Mouse (Mus musculus) midbrain, embryonic 16.5 days (tissue): Measurements from ENCODE around the gene Cdc42ep1. TPM values are rescaled to one million over a fixed set of nuclear protein-coding genes. Genes with fewer than 3 reads are reported as not detected.
A peak's percentile ranks its signal among the peaks of the same experiment; 100 is the strongest.
"Not testable (repeated sequence)": the region's sequence is repeated elsewhere in the genome, so short reads cannot be mapped to it uniquely, and the experiment has no call there.

Experiments
- ATAC-seq: fragments of 200-750 bp; cut with Nextera tagmentation; 2 replicates; pipeline ENCODE4 v1.8.0; 2017; ENCODE audit warnings: moderate TSS enrichment
- H3K27ac ChIP-seq: fragments of 300-500 bp; sonication (generic); 2 replicates; pipeline ENCODE4 v1.5.1; 2014; ENCODE audit warnings: mild to moderate bottlenecking, low read length, mixed read lengths
- H3K27me3 ChIP-seq: fragments of 300-500 bp; sonication (generic); 2 replicates; pipeline ENCODE4 v1.6.1; 2014; ENCODE audit warnings: low read depth, low read length, mixed read lengths; ENCODE audit not compliant: control insufficient read depth, insufficient read depth
- H3K36me3 ChIP-seq: fragments of 300-500 bp; sonication (generic); 2 replicates; pipeline ENCODE4 v1.6.1; 2014; ENCODE audit warnings: mild to moderate bottlenecking, low read length, moderate library complexity, mixed read lengths; ENCODE audit not compliant: control insufficient read depth, insufficient read depth
- H3K4me1 ChIP-seq: fragments of 300-500 bp; sonication (generic); 2 replicates; pipeline ENCODE4 v1.6.1; 2014; ENCODE audit warnings: mild to moderate bottlenecking, low read length, mixed read lengths; ENCODE audit not compliant: control insufficient read depth, insufficient read depth
- H3K4me2 ChIP-seq: fragments of 300-500 bp; sonication (generic); 2 replicates; pipeline ENCODE4 v1.6.1; 2014; ENCODE audit warnings: mild to moderate bottlenecking, low read length, mixed read lengths
- H3K4me3 ChIP-seq: fragments of 300-500 bp; sonication (generic); 2 replicates; pipeline ENCODE4 v1.5.1; 2014; ENCODE audit warnings: low read depth, mild to moderate bottlenecking, low read length, moderate library complexity, mixed read lengths
- H3K9ac ChIP-seq: fragments of 300-500 bp; sonication (generic); 2 replicates; pipeline ENCODE4 v1.6.1; 2014; ENCODE audit warnings: low read depth, low read length, mixed read lengths
- H3K9me3 ChIP-seq: fragments of 300-500 bp; sonication (generic); replicated peaks from 2 replicates; pipeline ENCODE4 v1.6.1; 2014; ENCODE audit warnings: mild to moderate bottlenecking, low read length, mixed read lengths; ENCODE audit not compliant: control insufficient read depth, poor library complexity, severe bottlenecking
- WGBS: fragments of 180-500 bp; shearing (Covaris S2); extraction: QIAGEN DNeasy Blood & Tissue Kit; methylation state at CpG from one replicate; pipeline ENCODE4 v1.1.7; 2014; 5-methylcytosine and 5-hydroxymethylcytosine counted together
- polyA plus RNA-seq: library from polyadenylated mRNA; unstranded; fragments of >200 nt; fragmentation: Nextera tagmentation; extraction: Ambion mirVana; gene quantifications from 2 replicates; pipeline ENCODE4 v1.2.1, GENCODE M21; 2015

The Cdc42ep1 gene
- polyA plus RNA-seq, 1 experiment from 2014 or later: 13.6 TPM

DNA sequence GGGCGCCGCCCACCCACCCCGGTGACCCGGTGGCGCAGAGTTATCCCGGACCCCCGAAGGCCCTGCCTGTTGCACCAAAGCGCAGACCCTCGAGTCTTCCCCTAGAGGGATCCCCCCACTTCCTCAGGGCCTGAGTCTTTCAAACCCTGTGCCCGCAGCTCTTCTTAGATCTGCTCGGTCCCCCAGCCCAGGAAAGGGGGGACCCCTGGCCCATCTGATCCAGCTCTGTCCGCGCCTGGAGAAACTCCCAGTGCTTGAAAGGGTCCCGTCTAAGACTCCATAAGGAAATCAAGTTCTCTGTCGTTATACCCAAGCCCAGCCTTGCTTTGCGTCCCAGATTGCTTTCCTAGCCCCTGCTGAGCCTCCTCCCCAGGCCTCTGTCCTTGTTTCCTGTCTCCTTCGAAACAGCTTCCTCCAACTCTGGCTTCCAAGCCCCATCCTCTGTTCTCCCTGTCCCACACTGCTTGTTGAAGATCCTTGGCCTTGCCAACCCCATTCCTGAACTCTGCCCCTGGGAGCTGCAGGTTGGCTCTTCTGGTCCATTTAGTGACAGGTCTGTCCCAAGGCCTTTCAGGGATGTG, 35.5 kb downstream of the Cdc42ep1 start:
- under 1% methylated on average over 17 of the region's 17 CpGs for WGBS
- peak; percentile 47 for ATAC-seq
- H3K9me3 ChIP-seq: no peaks in the 10 kb centered on the region
- peak overlapping the region; percentile 78 for H3K4me3 ChIP-seq
- peak overlapping the region; percentile 94 for H3K9ac ChIP-seq
- H3K36me3 ChIP-seq: peaks cover 13% of the 10 kb centered on the region
- H3K4me2 ChIP-seq: peak overlapping the region; percentile 97
- peaks cover 24% of the 10 kb centered on the region for H3K4me1 ChIP-seq
- peak overlapping the region; percentile 97 for H3K27ac ChIP-seq
- no peaks in the 10 kb centered on the region for H3K27me3 ChIP-seq

DNA sequence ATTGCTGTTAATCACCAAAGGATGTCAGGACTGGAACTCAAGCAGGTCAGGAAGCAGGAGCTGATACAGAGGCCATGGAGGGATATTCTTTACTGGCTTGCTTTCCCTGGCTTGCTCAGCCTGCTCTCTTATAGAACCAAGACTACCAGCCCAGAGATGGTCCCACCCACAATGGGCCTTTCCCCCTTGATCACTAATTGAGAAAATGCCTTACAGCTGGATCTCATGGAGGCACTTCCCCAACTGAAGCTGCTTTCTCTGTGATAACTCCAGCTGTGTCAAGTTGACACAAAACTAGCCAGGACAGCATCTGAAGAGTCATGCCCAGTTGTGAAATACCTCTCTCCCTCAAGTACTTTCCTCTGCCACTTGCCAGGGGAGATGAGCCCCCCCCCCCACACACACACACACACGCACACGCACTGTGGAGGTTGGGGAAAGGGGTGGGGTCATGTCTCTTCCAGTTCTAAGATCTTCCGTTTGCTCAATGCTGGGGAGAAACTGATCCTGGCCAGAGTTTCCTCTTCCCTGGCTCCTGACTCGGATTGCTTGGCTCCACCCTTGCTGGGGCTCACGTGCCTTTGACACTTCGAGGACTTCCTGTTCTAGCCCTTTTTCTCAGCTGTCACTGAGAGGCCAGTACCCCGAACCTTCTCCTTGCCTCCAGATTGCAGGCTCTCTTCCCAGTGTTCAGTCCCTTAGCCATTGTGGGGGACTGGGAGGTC, 36.5 kb downstream of the Cdc42ep1 start:
- H3K9ac ChIP-seq: 0 out of 2 replicates have a peak overlapping the region, but pooled peaks have one; percentile 28
- not testable (repeated sequence) for H3K27ac ChIP-seq, H3K9me3 ChIP-seq, ATAC-seq, H3K4me2 ChIP-seq, H3K27me3 ChIP-seq, H3K4me3 ChIP-seq
- peaks cover 24% of the 10 kb centered on the region for H3K4me1 ChIP-seq
- peaks cover 23% of the 10 kb centered on the region for H3K36me3 ChIP-seq
- 80% methylated on average over 7 of the region's 7 CpGs for WGBS

DNA sequence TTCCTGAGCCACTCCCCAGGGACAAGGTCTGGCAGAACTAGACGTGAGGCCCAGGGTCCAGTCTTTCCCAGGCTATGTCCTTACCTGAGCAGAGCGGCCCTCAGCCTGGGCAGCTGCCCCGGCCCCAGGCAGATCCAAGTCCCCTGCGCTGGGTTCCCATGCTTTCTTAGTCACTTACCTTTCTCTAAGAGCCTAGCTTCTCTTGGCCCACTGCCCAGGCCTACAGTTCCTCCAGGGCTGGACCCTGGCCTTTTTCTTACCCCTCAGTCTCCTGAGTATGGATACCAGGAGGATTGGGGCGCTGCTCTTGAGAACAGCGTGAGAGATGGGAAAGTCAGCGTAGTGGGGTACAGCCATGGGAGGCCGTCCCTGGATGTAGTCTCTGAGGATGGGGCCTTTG, 38.0 kb downstream of the Cdc42ep1 start:
- peaks cover 34% of the 10 kb centered on the region for H3K36me3 ChIP-seq
- H3K4me1 ChIP-seq: peaks cover 22% of the 10 kb centered on the region

DNA sequence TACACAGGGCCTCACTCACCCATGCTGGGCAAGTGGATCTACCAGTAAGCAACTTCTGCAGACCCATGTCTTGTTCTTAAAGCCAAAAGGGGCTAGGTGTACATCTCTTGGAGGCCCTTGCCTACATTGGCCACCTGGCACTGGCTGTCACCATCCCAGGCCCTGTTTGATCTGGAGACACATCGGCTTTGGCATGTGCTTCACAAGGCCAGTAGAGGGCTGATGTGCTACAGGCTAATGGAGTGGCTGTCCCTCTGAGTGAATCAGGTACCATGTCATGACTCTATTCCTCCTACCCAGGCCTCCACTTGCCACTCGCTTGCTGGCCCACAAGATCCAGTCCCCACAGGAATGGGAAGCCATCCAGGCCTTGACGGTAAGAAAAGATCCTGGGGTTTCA, 39.4 kb downstream of the Cdc42ep1 start:
- Histone ChIP-seq H3K4me3 (no peak overlapping the region), H3K27ac (no peak overlapping the region), H3K4me2 (no peak overlapping the region), H3K9ac (no peak overlapping the region), H3K27me3 (no peaks in the 10 kb centered on the region), H3K36me3 (peaks cover 40% of the 10 kb centered on the region), H3K4me1 (peaks cover 13% of the 10 kb centered on the region), H3K9me3 (no peaks in the 10 kb centered on the region)
- ATAC-seq: no peak
- WGBS: 90% methylated on average over 3 of the region's 3 CpGs

More for the DNA sequence above, 38.0 kb downstream of the Cdc42ep1 start:
- 94% methylated on average over 8 of the region's 8 CpGs for WGBS
- no peak for ATAC-seq
- Histone ChIP-seq H3K4me2 (no peak overlapping the region), H3K9ac (no peak overlapping the region), H3K27ac (no peak overlapping the region), H3K4me3 (no peak overlapping the region), H3K27me3 (no peaks in the 10 kb centered on the region), H3K9me3 (no peaks in the 10 kb centered on the region)

GRCm38 (mm10) chr15:78889401-78889853, 47.0 kb downstream of the Cdc42ep1 start:
- H3K4me2 ChIP-seq: no peak overlapping the region
- H3K36me3 ChIP-seq: peaks cover 33% of the 10 kb centered on the region
- no peaks in the 10 kb centered on the region for H3K4me1 ChIP-seq
- no peak overlapping the region for H3K27ac ChIP-seq
- no peak overlapping the region for H3K4me3 ChIP-seq
- no peaks in the 10 kb centered on the region for H3K27me3 ChIP-seq
- WGBS: 19% methylated on average over 13 of the region's 13 CpGs
- H3K9ac ChIP-seq: no peak overlapping the region
- no peak for ATAC-seq
- H3K9me3 ChIP-seq: no peaks in the 10 kb centered on the region

GRCm38 (mm10) chr15:78892440-78892839, 50.0 kb downstream of the Cdc42ep1 start:
- H3K36me3 ChIP-seq: peaks cover 22% of the 10 kb centered on the region
- no peak overlapping the region for H3K9ac ChIP-seq
- WGBS: 70% methylated on average over 7 of the region's 7 CpGs
- no peaks in the 10 kb centered on the region for H3K9me3 ChIP-seq
- ATAC-seq: no peak
- no peaks in the 10 kb centered on the region for H3K27me3 ChIP-seq
- no peak overlapping the region for H3K4me3 ChIP-seq
- H3K27ac ChIP-seq: no peak overlapping the region
- H3K4me1 ChIP-seq: no peaks in the 10 kb centered on the region
- H3K4me2 ChIP-seq: no peak overlapping the region

- peaks cover 8% of the 10 kb centered on the region for H3K27me3 ChIP-seq
- H3K4me2 ChIP-seq: no peak overlapping the region
- H3K4me1 ChIP-seq: peaks cover 5% of the 10 kb centered on the region
- no peak overlapping the region for H3K9ac ChIP-seq
- ATAC-seq: no peak
- no peak overlapping the region for H3K27ac ChIP-seq
- WGBS: 74% methylated on average over 13 of the region's 13 CpGs
- H3K4me3 ChIP-seq: no peak overlapping the region
- peaks cover 16% of the 10 kb centered on the region for H3K36me3 ChIP-seq
- H3K9me3 ChIP-seq: no peaks in the 10 kb centered on the region
Observed at GRCm38 (mm10) chr15:78894726-78895125, 52.3 kb downstream of the Cdc42ep1 start.

GRCm38 (mm10) chr15:78895741-78896140, 53.3 kb downstream of the Cdc42ep1 start:
- 95% methylated on average over 2 of the region's 2 CpGs for WGBS
- H3K4me1 ChIP-seq: peaks cover 10% of the 10 kb centered on the region
- no peak for ATAC-seq

DNA sequence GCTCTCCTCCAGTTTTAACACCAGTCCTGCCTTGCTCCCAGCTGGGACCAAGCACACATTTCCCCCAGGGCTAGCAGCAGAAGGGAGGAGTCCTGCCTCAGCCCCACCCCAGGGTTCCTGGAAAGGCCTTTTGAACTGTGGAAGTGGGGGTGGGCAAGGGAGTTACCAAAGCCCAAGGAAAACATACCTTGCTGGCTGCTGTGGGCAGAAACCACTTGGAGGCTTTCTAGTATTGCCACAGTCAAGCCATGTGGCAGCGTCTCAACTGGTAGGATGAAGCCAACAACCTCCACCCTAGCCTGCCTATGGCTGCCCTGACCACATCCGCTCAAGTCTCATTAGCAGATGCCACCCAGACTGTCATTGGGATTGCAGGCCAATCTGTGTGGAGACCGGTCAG, 53.7 kb downstream of the Cdc42ep1 start:
- Histone ChIP-seq H3K27ac (no peak overlapping the region), H3K9me3 (no peaks in the 10 kb centered on the region), H3K4me1 (peaks cover 10% of the 10 kb centered on the region), H3K9ac (no peak overlapping the region), H3K27me3 (peaks cover 10% of the 10 kb centered on the region), H3K36me3 (peaks cover 15% of the 10 kb centered on the region), H3K4me3 (no peak overlapping the region), H3K4me2 (no peak overlapping the region)
- WGBS: 74% methylated on average over 3 of the region's 3 CpGs
- no peak for ATAC-seq

More at GRCm38 (mm10) chr15:78895741-78896140, 53.3 kb downstream of the Cdc42ep1 start:
- Histone ChIP-seq H3K36me3 (peaks cover 15% of the 10 kb centered on the region), H3K27me3 (peaks cover 10% of the 10 kb centered on the region), H3K27ac (no peak overlapping the region), H3K4me3 (no peak overlapping the region), H3K4me2 (no peak overlapping the region), H3K9me3 (no peaks in the 10 kb centered on the region), H3K9ac (no peak overlapping the region)
